Mouse (Mus musculus) intestine, postnatal 0 days (tissue): ENCODE results near the gene Tril. TPM values are rescaled to one million over a fixed set of nuclear protein-coding genes. Genes with fewer than 3 reads are reported as not detected.
A peak's percentile ranks its signal among the peaks of the same experiment; 100 is the strongest.

Experiments used
- ATAC-seq: fragments of 200-750 bp; cut with Nextera tagmentation; 2 replicates; pipeline ENCODE4 v1.8.0; 2017; ENCODE audit warnings: mild to moderate bottlenecking, moderate TSS enrichment, moderate library complexity
- H3K27ac ChIP-seq: fragments of 300-500 bp; sonication (generic); 2 replicates; pipeline ENCODE4 v1.5.1; 2014; ENCODE audit warnings: mild to moderate bottlenecking, low read depth, low read length, moderate library complexity
- H3K27me3 ChIP-seq: fragments of 300-500 bp; sonication (generic); replicated peaks from 2 replicates; pipeline ENCODE4 v1.6.1; 2014; ENCODE audit warnings: low read length, mixed read lengths; ENCODE audit not compliant: control insufficient read depth, insufficient read depth
- H3K36me3 ChIP-seq: fragments of 300-500 bp; sonication (generic); 2 replicates; pipeline ENCODE4 v1.6.1; 2014; ENCODE audit warnings: mild to moderate bottlenecking, moderate library complexity; ENCODE audit not compliant: control insufficient read depth, insufficient read depth
- H3K4me1 ChIP-seq: fragments of 300-500 bp; sonication (generic); replicated peaks from 2 replicates; pipeline ENCODE4 v1.6.1; 2014; ENCODE audit warnings: antibody characterized with exemption, low read length, mixed read lengths; ENCODE audit not compliant: control insufficient read depth, insufficient read depth
- H3K4me2 ChIP-seq: fragments of 300-500 bp; sonication (generic); replicated peaks from 2 replicates; pipeline ENCODE4 v1.6.1; 2014; ENCODE audit warnings: low read depth, mild to moderate bottlenecking, moderate library complexity
- H3K4me3 ChIP-seq: fragments of 300-500 bp; sonication (generic); 2 replicates; pipeline ENCODE4 v1.5.1; 2014; ENCODE audit warnings: low read depth, low read length
- H3K9ac ChIP-seq: fragments of 300-500 bp; sonication (generic); 2 replicates; pipeline ENCODE4 v1.6.1; 2014; ENCODE audit warnings: mild to moderate bottlenecking, low read depth, low read length
- H3K9me3 ChIP-seq: fragments of 300-500 bp; sonication (generic); 2 replicates; pipeline ENCODE4 v1.6.1; 2016; ENCODE audit warnings: mixed run types; ENCODE audit not compliant: control insufficient read depth
- CTCF ChIP-seq: sonication (generic); IDR thresholded peaks from 2 replicates; pipeline ENCODE4 v1.5.1; 2016; ENCODE audit warnings: low read depth, mild to moderate bottlenecking, control low read depth, antibody characterized with exemption, moderate library complexity
- WGBS: fragments of 180-500 bp; shearing (Covaris S2); extraction: QIAGEN DNeasy Blood & Tissue Kit; methylation state at CpG from one replicate; pipeline ENCODE4 v1.1.7; 2014; 5-methylcytosine and 5-hydroxymethylcytosine counted together
- polyA plus RNA-seq: library from polyadenylated mRNA; unstranded; fragments of >200 nt; fragmentation: Nextera tagmentation; extraction: Ambion mirVana; gene quantifications from 2 replicates; pipeline ENCODE4 v1.2.1, GENCODE M21; 2015

Tril gene
- polyA plus RNA-seq, 1 experiment from 2014 or later: 5.7 TPM

GRCm38 (mm10) chr6:53854226-53854625 is 33.6 kb upstream of the Tril start:
- no peak overlapping the region for H3K4me2 ChIP-seq
- no peaks in the 10 kb centered on the region for H3K27me3 ChIP-seq
- no peak overlapping the region for H3K27ac ChIP-seq
- WGBS: 73% methylated on average over 2 of the region's 2 CpGs
- no peak for TF ChIP-seq CTCF
- no peak for ATAC-seq
- H3K4me3 ChIP-seq: no peak overlapping the region
- H3K9me3 ChIP-seq: no peaks in the 10 kb centered on the region
- H3K9ac ChIP-seq: no peak overlapping the region
- H3K4me1 ChIP-seq: 0 out of 2 replicates have a peak, but pooled peaks cover 3% of the 10 kb centered on the region
- H3K36me3 ChIP-seq: no peaks in the 10 kb centered on the region

GRCm38 (mm10) chr6:53853546-53853945 is 32.9 kb upstream of the Tril start:
- ATAC-seq: no peak
- Histone ChIP-seq H3K4me2 (no peak overlapping the region), H3K9me3 (no peaks in the 10 kb centered on the region), H3K27ac (no peak overlapping the region), H3K27me3 (no peaks in the 10 kb centered on the region), H3K4me3 (no peak overlapping the region), H3K4me1 (no peaks in the 10 kb centered on the region), H3K36me3 (no peaks in the 10 kb centered on the region), H3K9ac (no peak overlapping the region)
- no peak for TF ChIP-seq CTCF
- 40% methylated on average over 3 of the region's 3 CpGs for WGBS

GRCm38 (mm10) chr6:53844626-53845025 is 24.0 kb upstream of the Tril start:
- no peak overlapping the region for H3K4me2 ChIP-seq
- no peaks in the 10 kb centered on the region for H3K36me3 ChIP-seq
- H3K9me3 ChIP-seq: no peaks in the 10 kb centered on the region
- WGBS: 95% methylated on average over 17 of the region's 17 CpGs
- no peak for ATAC-seq
- H3K9ac ChIP-seq: no peak overlapping the region
- no peak overlapping the region for H3K27ac ChIP-seq
- no peak overlapping the region for H3K4me3 ChIP-seq
- no peaks in the 10 kb centered on the region for H3K4me1 ChIP-seq
- no peak for TF ChIP-seq CTCF
- no peaks in the 10 kb centered on the region for H3K27me3 ChIP-seq

GRCm38 (mm10) chr6:53825213-53825612 is 4.6 kb upstream of the Tril start:
- H3K36me3 ChIP-seq: no peaks in the 10 kb centered on the region
- 58% methylated on average over 4 of the region's 4 CpGs for WGBS
- no peak overlapping the region for H3K4me2 ChIP-seq
- H3K27ac ChIP-seq: no peak overlapping the region
- no peak for ATAC-seq
- H3K9ac ChIP-seq: no peak overlapping the region
- peaks cover 14% of the 10 kb centered on the region; the same call in 1 of the 2 replicates for H3K27me3 ChIP-seq
- H3K9me3 ChIP-seq: no peaks in the 10 kb centered on the region
- H3K4me1 ChIP-seq: no peaks in the 10 kb centered on the region
- no peak overlapping the region for H3K4me3 ChIP-seq
- TF ChIP-seq CTCF: no peak

- Histone ChIP-seq H3K36me3 (no peaks in the 10 kb centered on the region), H3K4me2 (peak overlapping the region; percentile 77), H3K27me3 (peaks cover 46% of the 10 kb centered on the region), H3K4me1 (peaks cover 12% of the 10 kb centered on the region; the same call in 1 of the 2 replicates), H3K4me3 (peak overlapping the region; percentile 57), H3K9ac (peak overlapping the region; percentile 47), H3K27ac (peak overlapping the region; percentile 79), H3K9me3 (no peaks in the 10 kb centered on the region)
- no peak for ATAC-seq
- 12% methylated on average over 18 of the region's 18 CpGs for WGBS
- no peak for TF ChIP-seq CTCF
These were observed 441 bp upstream of the Tril start for GRCm38 (mm10) chr6:53821041-53821501.

- H3K4me1 ChIP-seq: peaks cover 12% of the 10 kb centered on the region; the same call in 1 of the 2 replicates
- 1% methylated on average over 53 of the region's 64 CpGs for WGBS
- peak overlapping the region; percentile 57 for H3K4me3 ChIP-seq
- no peaks in the 10 kb centered on the region for H3K9me3 ChIP-seq
- peak overlapping the region; percentile 79 for H3K27ac ChIP-seq
- no peak for ATAC-seq
- no peaks in the 10 kb centered on the region for H3K36me3 ChIP-seq
- no peak for TF ChIP-seq CTCF
- H3K4me2 ChIP-seq: peak overlapping the region; percentile 77
- peak overlapping the region; percentile 47 for H3K9ac ChIP-seq
- H3K27me3 ChIP-seq: peaks cover 46% of the 10 kb centered on the region
These were observed 707 bp downstream of the Tril start for GRCm38 (mm10) chr6:53819761-53820485.
